Mouse (Mus musculus): Measurements from ENCODE around the gene Slc12a6. TPM values are rescaled to one million over a fixed set of nuclear protein-coding genes. Genes with fewer than 3 reads are reported as not detected.

Slc12a6 gene
- polyA plus RNA-seq, 1 experiment: 97.8 TPM

DNA sequence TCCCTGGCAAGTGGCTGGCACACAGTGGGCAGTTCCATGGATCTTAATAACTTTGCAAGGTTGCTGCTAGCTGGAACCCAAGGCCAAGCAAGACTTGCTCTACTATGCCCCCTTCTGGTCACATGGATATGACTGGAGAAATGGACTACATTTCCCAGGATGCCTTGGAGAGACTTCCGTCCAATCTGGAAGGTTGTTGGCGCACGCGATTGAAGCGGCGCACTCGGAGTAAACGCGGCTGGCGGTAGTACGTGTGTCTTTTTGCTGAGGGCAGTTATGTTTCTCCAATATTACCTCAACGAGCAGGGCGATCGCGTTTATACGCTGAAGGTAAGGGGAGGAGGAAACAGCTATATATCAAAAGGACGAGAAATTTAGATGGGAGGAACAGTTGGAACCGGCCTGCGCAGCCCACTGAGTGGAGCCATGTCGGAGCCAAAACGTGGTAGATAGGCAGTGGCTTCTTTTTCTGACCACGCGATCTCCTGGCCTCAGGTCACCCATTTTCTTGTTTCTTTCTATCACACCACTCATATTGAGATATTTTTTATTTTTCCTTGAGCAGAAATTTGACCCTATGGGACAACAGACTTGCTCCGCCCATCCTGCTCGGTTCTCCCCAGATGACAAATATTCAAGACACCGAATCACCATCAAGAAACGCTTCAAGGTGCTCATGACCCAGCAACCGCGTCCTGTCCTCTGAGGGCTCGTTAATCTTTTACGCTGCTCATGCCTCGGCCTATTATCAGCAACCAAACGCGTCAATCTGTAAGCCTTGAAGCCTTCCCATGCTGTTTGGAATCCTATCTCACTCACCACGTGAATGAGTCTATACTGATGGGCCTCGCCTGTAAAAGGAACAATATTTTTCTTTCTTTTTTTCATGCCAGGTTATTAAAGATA, 3.6 kb upstream of the Slc12a6 start, which contains the start of gene Nop10:
Nop10 (plus strand) TSS at position 179 of the 906 bp plus-strand sequence.
- WGBS: under 1% methylated on average over 36 of the region's 36 CpGs
- Histone ChIP-seq H3K4me1 (replicated peaks; ENCODE audit: control insufficient read depth, insufficient read depth, low read length) (no peaks in the 10 kb centered on the region; the same call in 1 of the 2 replicates), H3K4me3 (ENCODE audit: control insufficient read depth, insufficient read depth, low read length) (peak within 1 kb of the TSS; percentile 60), H3K27me3 (ENCODE audit: control insufficient read depth, insufficient read depth, low read length) (no peaks in the 10 kb centered on the region), H3K36me3 (ENCODE audit: control insufficient read depth, insufficient read depth, low read length) (no peaks in the 10 kb centered on the region), H3K27ac (ENCODE audit: control insufficient read depth, insufficient read depth, low read length) (no peak within 1 kb of the TSS)
- peak; percentile 86 for DNase-seq
- TF ChIP-seq POLR2A (IDR thresholded peaks at IDR 0.05; ENCODE audit: control insufficient read depth, extremely low read depth, insufficient read depth, low read length, poor library complexity) (peak; percentile 92), CTCF (IDR thresholded peaks at IDR 0.05; ENCODE audit: borderline replicate concordance, control insufficient read depth, extremely low read depth, insufficient read depth, low read length, poor library complexity) (peak; percentile 63; the same call in 1 of the 2 replicates)

DNA sequence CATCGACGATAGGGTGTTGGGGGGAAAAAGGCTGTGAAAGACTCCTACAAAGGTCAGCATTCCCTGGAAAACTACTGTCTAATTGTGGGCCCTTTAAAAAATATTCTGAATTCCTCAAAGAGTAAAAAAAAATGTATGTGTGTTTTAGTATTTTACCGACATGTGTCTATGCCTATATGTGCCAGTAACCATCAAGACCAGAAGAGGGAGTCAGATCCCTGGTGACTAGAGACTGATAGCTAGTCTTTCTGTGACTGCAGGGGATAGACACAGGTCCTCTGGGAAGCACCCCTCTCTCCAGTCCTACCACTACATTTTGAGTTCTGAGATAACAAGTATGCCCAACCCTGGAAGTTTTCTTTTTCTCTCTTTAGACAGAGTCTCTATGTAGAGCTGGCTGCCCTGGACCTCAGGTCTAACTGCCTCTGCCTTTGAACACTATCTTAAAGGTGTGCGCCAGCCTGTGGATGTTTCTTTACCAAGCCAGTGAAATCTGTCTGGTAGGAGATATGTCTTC, 2.8 kb upstream of the Slc12a6 start:
- H3K27ac ChIP-seq (ENCODE audit: control insufficient read depth, insufficient read depth, low read length): no peak overlapping the region
- TF ChIP-seq POLR2A (IDR thresholded peaks at IDR 0.05; ENCODE audit: control insufficient read depth, extremely low read depth, insufficient read depth, low read length, poor library complexity) (no peak), CTCF (IDR thresholded peaks at IDR 0.05; ENCODE audit: borderline replicate concordance, control insufficient read depth, extremely low read depth, insufficient read depth, low read length, poor library complexity) (no peak)
- DNase-seq: no peak
- no peak overlapping the region for H3K4me3 ChIP-seq (ENCODE audit: control insufficient read depth, insufficient read depth, low read length)
- no peaks in the 10 kb centered on the region for H3K27me3 ChIP-seq (ENCODE audit: control insufficient read depth, insufficient read depth, low read length)
- no peaks in the 10 kb centered on the region for H3K36me3 ChIP-seq (ENCODE audit: control insufficient read depth, insufficient read depth, low read length)
- 30% methylated on average over 4 of the region's 4 CpGs for WGBS
- no peaks in the 10 kb centered on the region; the same call in 1 of the 2 replicates for H3K4me1 ChIP-seq (replicated peaks; ENCODE audit: control insufficient read depth, insufficient read depth, low read length)

DNA sequence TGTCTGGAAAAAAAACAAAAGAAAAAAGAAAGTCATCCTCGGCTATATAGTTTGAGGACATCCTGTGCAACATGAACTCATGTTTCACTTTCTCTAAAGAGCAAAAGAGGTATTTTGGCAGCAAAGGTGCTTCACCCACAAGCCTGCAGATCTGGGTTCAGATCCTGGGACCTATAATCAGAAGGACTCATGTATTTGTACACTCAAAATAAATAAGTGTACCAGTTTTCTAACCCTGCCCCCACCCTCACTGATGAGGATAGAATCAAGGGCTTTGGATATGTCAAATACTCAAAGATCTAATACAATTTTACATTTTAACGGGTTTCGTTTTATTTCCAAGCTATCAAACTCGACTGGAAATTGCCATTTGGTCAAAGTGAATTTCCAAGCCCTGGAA, 1.3 kb upstream of the Slc12a6 start:
- WGBS: 68% methylated on average over 4 of the region's 4 CpGs
- no peak for TF ChIP-seq CTCF (IDR thresholded peaks at IDR 0.05; ENCODE audit: borderline replicate concordance, control insufficient read depth, extremely low read depth, insufficient read depth, low read length, poor library complexity)
- TF ChIP-seq POLR2A (IDR thresholded peaks at IDR 0.05; ENCODE audit: control insufficient read depth, extremely low read depth, insufficient read depth, low read length, poor library complexity): no peak
- H3K27ac ChIP-seq (ENCODE audit: control insufficient read depth, insufficient read depth, low read length): no peak overlapping the region
- no peak for DNase-seq
- H3K4me3 ChIP-seq (ENCODE audit: control insufficient read depth, insufficient read depth, low read length): no peak overlapping the region
- peaks cover 8% of the 10 kb centered on the region for H3K4me1 ChIP-seq (replicated peaks; ENCODE audit: control insufficient read depth, insufficient read depth, low read length)
- no peaks in the 10 kb centered on the region for H3K36me3 ChIP-seq (ENCODE audit: control insufficient read depth, insufficient read depth, low read length)
- H3K27me3 ChIP-seq (ENCODE audit: control insufficient read depth, insufficient read depth, low read length): no peaks in the 10 kb centered on the region

DNA sequence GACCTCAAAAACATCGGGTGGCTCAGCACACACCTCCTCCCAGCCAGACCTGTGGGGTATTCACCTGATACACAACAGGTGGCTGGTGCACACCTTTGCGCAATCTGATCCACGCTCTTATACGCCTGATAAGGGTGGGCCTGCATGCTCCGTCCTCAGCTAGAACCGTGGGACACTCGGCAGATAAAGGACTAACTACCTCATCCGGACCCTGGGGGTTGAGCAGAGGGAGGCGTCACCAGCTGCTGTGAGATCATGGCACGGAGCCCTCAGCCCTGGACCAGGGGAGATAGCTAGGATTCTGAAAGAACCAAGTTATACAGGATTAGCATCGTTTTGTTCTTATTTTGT, 592 bp downstream of the Slc12a6 start, which contains the start of gene Gm21985:
Gm21985 (plus strand) TSS at position 73 of the 351 bp plus-strand sequence.
- peak; percentile 58 for DNase-seq
- no peaks in the 10 kb centered on the region for H3K36me3 ChIP-seq (ENCODE audit: control insufficient read depth, insufficient read depth, low read length)
- TF ChIP-seq POLR2A (IDR thresholded peaks at IDR 0.05; ENCODE audit: control insufficient read depth, extremely low read depth, insufficient read depth, low read length, poor library complexity) (no peak), CTCF (IDR thresholded peaks at IDR 0.05; ENCODE audit: borderline replicate concordance, control insufficient read depth, extremely low read depth, insufficient read depth, low read length, poor library complexity) (no peak)
- peaks cover 13% of the 10 kb centered on the region for H3K4me1 ChIP-seq (replicated peaks; ENCODE audit: control insufficient read depth, insufficient read depth, low read length)
- H3K27ac ChIP-seq (ENCODE audit: control insufficient read depth, insufficient read depth, low read length): peak within 1 kb of the TSS; percentile 95
- no peaks in the 10 kb centered on the region for H3K27me3 ChIP-seq (ENCODE audit: control insufficient read depth, insufficient read depth, low read length)
- WGBS: under 1% methylated on average over 11 of the region's 11 CpGs
- peak within 1 kb of the TSS; percentile 97 for H3K4me3 ChIP-seq (ENCODE audit: control insufficient read depth, insufficient read depth, low read length)

- H3K36me3 ChIP-seq (ENCODE audit: control insufficient read depth, insufficient read depth, low read length): no peaks in the 10 kb centered on the region
- DNase-seq: peak; percentile 32
- H3K27ac ChIP-seq (ENCODE audit: control insufficient read depth, insufficient read depth, low read length): peak overlapping the region; percentile 95
- TF ChIP-seq POLR2A (IDR thresholded peaks at IDR 0.05; ENCODE audit: control insufficient read depth, extremely low read depth, insufficient read depth, low read length, poor library complexity) (no peak), CTCF (IDR thresholded peaks at IDR 0.05; ENCODE audit: borderline replicate concordance, control insufficient read depth, extremely low read depth, insufficient read depth, low read length, poor library complexity) (no peak)
- H3K27me3 ChIP-seq (ENCODE audit: control insufficient read depth, insufficient read depth, low read length): no peaks in the 10 kb centered on the region
- WGBS: 2% methylated on average over 10 of the region's 10 CpGs
- peak overlapping the region; percentile 81 for H3K4me3 ChIP-seq (ENCODE audit: control insufficient read depth, insufficient read depth, low read length)
- peaks cover 14% of the 10 kb centered on the region for H3K4me1 ChIP-seq (replicated peaks; ENCODE audit: control insufficient read depth, insufficient read depth, low read length)
Measured at GRCm38 (mm10) chr2:112266780-112267179, 1.2 kb downstream of the Slc12a6 start.

DNA sequence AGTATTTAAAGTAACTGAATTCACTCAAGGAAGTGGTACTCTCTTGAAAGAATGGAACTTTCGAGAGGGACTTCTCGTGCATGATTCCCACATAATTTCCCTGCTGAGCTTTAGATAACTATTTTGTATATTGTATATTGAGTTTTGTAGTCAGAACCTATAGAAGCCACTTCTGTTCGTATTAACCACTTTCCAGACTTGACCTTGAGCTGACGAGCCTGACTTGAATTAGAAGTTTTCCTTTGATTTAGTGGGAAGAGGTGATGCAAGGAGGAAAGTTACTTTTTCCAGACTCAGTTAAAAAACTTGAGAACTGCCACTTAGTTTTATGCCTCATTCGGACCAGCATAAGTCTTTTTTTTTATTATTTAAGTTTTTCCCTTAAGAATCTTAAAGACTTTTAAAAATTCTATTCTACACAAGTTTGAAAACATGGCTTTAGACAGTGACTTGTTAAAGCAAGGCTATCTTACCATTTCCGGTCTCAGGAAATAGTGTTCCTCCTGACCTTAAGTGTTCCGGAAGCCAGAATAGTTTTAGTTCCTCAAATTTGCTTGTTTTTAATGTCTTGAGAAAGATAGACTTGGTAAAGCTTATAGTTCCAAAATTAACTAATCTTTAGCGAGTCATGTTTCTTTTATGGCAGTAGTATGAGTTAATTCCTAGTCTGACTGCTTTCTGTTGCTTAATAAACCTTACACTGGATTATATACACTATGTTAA, 2.1 kb downstream of the Slc12a6 start:
- H3K36me3 ChIP-seq (ENCODE audit: control insufficient read depth, insufficient read depth, low read length): no peaks in the 10 kb centered on the region
- no peak overlapping the region for H3K27ac ChIP-seq (ENCODE audit: control insufficient read depth, insufficient read depth, low read length)
- H3K27me3 ChIP-seq (ENCODE audit: control insufficient read depth, insufficient read depth, low read length): no peaks in the 10 kb centered on the region
- TF ChIP-seq CTCF (IDR thresholded peaks at IDR 0.05; ENCODE audit: borderline replicate concordance, control insufficient read depth, extremely low read depth, insufficient read depth, low read length, poor library complexity) (no peak), POLR2A (IDR thresholded peaks at IDR 0.05; ENCODE audit: control insufficient read depth, extremely low read depth, insufficient read depth, low read length, poor library complexity) (no peak)
- DNase-seq: no peak
- WGBS: 4% methylated on average over 8 of the region's 8 CpGs
- H3K4me1 ChIP-seq (replicated peaks; ENCODE audit: control insufficient read depth, insufficient read depth, low read length): peaks cover 14% of the 10 kb centered on the region
- H3K4me3 ChIP-seq (ENCODE audit: control insufficient read depth, insufficient read depth, low read length): no peak overlapping the region
